Mouse (Mus musculus) bone marrow macrophage, adult 2 months (primary cell): ENCODE results near the gene Grk2.

ENCODE experiments used
- CTCF ChIP-seq: IDR thresholded peaks from 2 replicates; pipeline ENCODE4 v1.5.1; 2012; ENCODE audit warnings: low read depth, mild to moderate bottlenecking, low read length, moderate library complexity
- POLR2A ChIP-seq: IDR thresholded peaks from 2 replicates; pipeline ENCODE4 v1.6.1; 2012; ENCODE audit warnings: mild to moderate bottlenecking, low read depth, low read length, borderline replicate concordance

GRCm38 (mm10) chr19:4319272-4319671 is 13.2 kb upstream of the Grk2 start:
- TF ChIP-seq CTCF (no peak), POLR2A (no peak)
